Mouse (Mus musculus) v-Abl transformed pro-B cells (cell line): ENCODE data around the gene Olfr741.

Source experiments
- in situ Hi-C, 2 experiments: fragments of 400-800 bp; cut with MboI; formaldehyde crosslinking; loops; one replicate each; pipeline ENCODE4 v1.15.1; 2025; ENCODE audit not compliant: unreplicated experiment in 2 of 2

The Olfr741 gene

GRCm38 (mm10) chr14:50472438-50472837, at the start of gene Olfr741:
Gene Olfr741 (plus strand): TSS chr14:50472738.
- in situ Hi-C loops, result no loop called here

DNA sequence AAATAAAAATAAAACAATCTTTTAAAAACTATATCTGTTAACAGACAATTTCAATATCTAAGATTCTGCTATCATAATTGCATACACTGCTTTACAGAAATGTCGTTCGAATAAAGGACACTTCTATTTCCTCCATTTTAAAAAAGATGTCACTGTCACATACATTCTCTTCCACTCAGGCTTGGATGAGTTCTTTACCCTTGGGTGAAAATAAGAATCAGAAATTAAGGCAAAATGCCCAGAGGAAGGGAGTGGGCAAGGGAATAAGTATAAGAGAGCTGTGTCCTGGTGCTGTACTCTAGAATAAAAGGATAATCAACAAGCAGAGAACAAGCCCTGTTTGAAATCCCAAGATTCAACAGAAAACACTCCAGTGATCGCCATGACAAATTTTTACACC, 27.3 kb upstream of the Olfr741 start, which contains the start of gene Olfr740:
TSS of gene Olfr740 (plus strand) at position 301 of the 400 bp plus-strand sequence.
- in situ Hi-C loops, result no loop called here

GRCm38 (mm10) chr14:50478406-50478805, 5.9 kb downstream of the Olfr741 start:
- in situ Hi-C loops, result no loop called here

DNA sequence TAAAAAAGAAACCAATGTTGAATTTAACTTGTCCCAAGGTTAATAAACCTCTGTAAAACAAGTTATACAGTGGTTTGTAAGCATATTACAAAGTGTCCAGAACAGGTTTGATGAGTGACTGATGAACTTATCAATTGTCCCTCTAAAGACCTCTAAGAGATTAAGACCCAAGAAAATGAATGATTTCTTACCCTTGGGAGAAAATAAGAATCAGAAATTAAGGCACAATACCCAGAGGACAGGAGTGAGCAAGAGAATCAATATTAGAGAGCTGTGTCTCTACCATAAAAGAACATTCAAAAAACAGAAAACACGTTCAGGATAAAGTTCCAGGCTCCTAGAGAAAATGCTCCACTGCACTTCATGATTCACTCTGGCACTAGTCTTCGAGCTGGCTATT, 30.8 kb downstream of the Olfr741 start, which contains the start of gene Olfr742:
TSS of gene Olfr742 (plus strand) at position 301 of the 400 bp plus-strand sequence.
- in situ Hi-C loops, result no loop called here

DNA sequence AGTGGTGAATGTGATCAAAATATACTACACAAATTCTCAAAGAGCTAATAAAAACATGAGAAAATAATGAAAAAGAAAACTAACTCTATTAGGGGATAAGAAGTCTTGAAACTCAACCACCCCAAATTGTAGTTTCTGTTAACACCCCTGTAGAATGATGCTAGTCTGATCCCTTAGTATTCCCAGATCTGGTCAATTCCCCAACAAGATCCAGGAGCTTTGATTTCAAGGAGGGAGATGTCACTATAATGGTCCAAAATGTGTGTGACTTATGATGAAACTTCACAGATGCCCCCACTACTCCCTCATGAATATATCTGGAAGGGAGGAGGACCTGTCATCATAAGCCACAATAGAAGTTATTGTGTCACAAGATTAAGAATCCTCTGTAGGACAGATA, 49.0 kb downstream of the Olfr741 start, which contains the start of gene Olfr743:
TSS of gene Olfr743 (plus strand) at position 301 of the 400 bp plus-strand sequence.
- in situ Hi-C loops, result no loop called here
